Comparison of ENCODE assay signal across 9 mouse cellular contexts in the genomic region with DNA sequence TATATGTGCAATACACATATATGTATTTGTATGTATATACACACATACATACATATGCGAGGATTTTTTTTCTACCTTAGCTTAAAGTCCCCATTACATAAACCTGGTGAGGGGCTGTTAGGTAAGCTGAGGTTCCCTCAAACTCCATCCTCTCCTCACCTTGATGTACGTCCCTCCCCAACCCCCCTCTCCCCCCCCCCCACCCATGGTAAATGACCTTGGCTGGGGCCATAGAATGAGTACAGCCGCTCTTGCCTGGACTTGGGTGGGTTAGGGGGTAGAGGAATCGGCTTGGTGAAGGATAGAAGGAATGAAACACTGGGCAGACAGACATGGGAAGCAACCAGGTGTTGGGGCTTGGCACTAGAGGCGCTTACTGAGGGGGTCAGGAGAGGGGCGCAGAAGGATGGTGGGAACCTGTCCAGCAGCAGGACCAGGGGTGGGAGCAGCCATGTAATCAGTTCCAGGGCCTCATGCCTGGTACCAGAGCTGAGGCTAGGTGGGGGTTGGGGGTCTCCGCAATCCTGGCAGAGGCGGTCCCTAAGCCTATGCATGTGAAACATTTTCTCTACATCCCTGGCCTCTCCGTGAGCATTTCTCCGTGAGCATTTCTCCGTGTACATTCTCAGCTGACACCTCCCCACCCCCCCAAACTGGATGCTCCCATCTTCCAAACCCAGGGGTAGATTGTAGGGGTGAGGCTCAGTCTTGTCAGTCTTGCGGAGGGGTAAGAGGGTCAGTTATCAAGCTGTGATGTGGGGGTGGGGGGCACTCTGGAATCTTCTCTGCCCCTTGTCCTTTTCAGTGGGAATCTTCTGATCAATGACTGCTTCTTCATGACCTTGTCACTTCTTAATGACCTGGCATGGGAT. TPM values are rescaled to one million over a fixed set of nuclear protein-coding genes. Genes with fewer than 3 reads are reported as not detected.
DNase-seq lines count a peak whose midpoint lies in the region; ATAC-seq and TF ChIP-seq lines count a peak whose summit lies in the region.
"Had no signal": no experiment of that assay in that cellular context is flagged by ENCODE, and none has a peak within 500 bp of the region (broad histone marks: within the 10 kb centered on the region; RNA-seq: fewer than 3 reads in every experiment).

No protein-coding gene starts in this region.

- peak overlapping the region; percentile 79 for H3K9ac ChIP-seq in heart, embryonic 16.5 days (ENCODE audit: low read length)
- H3K9ac ChIP-seq in hindbrain, embryonic 16.5 days (ENCODE audit: low read depth, low read length) = peak overlapping the region; percentile 66

- TF ChIP-seq POLR2A in myocyte (IDR thresholded peaks at IDR 0.05; ENCODE audit: insufficient read length, low read depth) = no peak

- peak overlapping the region; percentile 78 for H3K4me2 ChIP-seq in heart, embryonic 16.5 days (ENCODE audit: low read depth, low read length)
- peak overlapping the region; percentile 58 for H3K4me2 ChIP-seq in hindbrain, embryonic 16.5 days (ENCODE audit: low read length)
- H3K4me2 ChIP-seq in myocyte (ENCODE audit: low read depth) = peak overlapping the region; percentile 48

- peak overlapping the region; percentile 64 for H3K4me3 ChIP-seq in heart, embryonic 16.5 days (ENCODE audit: low read length)
- H3K4me3 ChIP-seq in hindbrain, embryonic 16.5 days (ENCODE audit: low read length) = peak overlapping the region; percentile 49
- H3K4me3 ChIP-seq in myocyte = no peak overlapping the region

- no peaks in the 10 kb centered on the region for H3K9me3 ChIP-seq in heart, embryonic 16.5 days (replicated peaks; ENCODE audit: control insufficient read depth, low read length)
- no peaks in the 10 kb centered on the region for H3K9me3 ChIP-seq in hindbrain, embryonic 16.5 days (ENCODE audit: control insufficient read depth, low read length)

- no peak overlapping the region for H3ac ChIP-seq in myocyte (ENCODE audit: control insufficient read depth, insufficient read length)

- H3K27me3 ChIP-seq in heart, embryonic 16.5 days (ENCODE audit: control insufficient read depth, insufficient read depth, low read length) = no peaks in the 10 kb centered on the region
- H3K27me3 ChIP-seq in hindbrain, embryonic 16.5 days (replicated peaks; ENCODE audit: control insufficient read depth, insufficient read depth, low read length) = no peaks in the 10 kb centered on the region
- no peaks in the 10 kb centered on the region for H3K27me3 ChIP-seq in myocyte (ENCODE audit: control insufficient read depth, insufficient read depth, insufficient read length)

- H3K36me3 ChIP-seq in heart, embryonic 16.5 days (ENCODE audit: control insufficient read depth, insufficient read depth) = peaks cover 15% of the 10 kb centered on the region
- H3K36me3 ChIP-seq in hindbrain, embryonic 16.5 days (ENCODE audit: control insufficient read depth, insufficient read depth, low read length) = peaks cover 13% of the 10 kb centered on the region
- peaks cover 13% of the 10 kb centered on the region for H3K36me3 ChIP-seq in myocyte (ENCODE audit: control insufficient read depth, insufficient read depth)

- peak; percentile 42 for ATAC-seq in heart, embryonic 16.5 days (replicated peaks; ENCODE audit: extremely low read depth, insufficient read depth, low FRiP score)
- peak; percentile 45 for ATAC-seq in hindbrain, embryonic 16.5 days

- H3K4me1 ChIP-seq in heart, embryonic 16.5 days (ENCODE audit: control insufficient read depth, insufficient read depth, low read length) = peaks cover 12% of the 10 kb centered on the region
- peaks cover 14% of the 10 kb centered on the region for H3K4me1 ChIP-seq in hindbrain, embryonic 16.5 days (ENCODE audit: control insufficient read depth, insufficient read depth, low read depth, low read length)

- peak overlapping the region; percentile 89 for H3K27ac ChIP-seq in heart, embryonic 16.5 days (ENCODE audit: low read length)
- H3K27ac ChIP-seq in hindbrain, embryonic 16.5 days (ENCODE audit: low read depth, low read length) = peak overlapping the region; percentile 64

- H3K79me2 ChIP-seq in myocyte (ENCODE audit: control insufficient read depth, insufficient read depth) = no peaks in the 10 kb centered on the region

- 25% methylated on average over 12 of the region's 12 CpGs for WGBS in heart, embryonic 16.5 days
- 29% methylated on average over 12 of the region's 12 CpGs for WGBS in hindbrain, embryonic 16.5 days

- no peak for DNase-seq in heart, adult 18-20 months
- DNase-seq in cerebellum, postnatal 10 days = peak; percentile 79 to 80
- no peak for DNase-seq in spleen, postnatal 4 days (ENCODE audit: low spot score in 2 of 2)
- DNase-seq in thymus, adult 18-20 months = no peak
- DNase-seq in testis, postnatal 10 days (ENCODE audit: low spot score) = no peak

TF ChIP-seq in myocyte, 11 proteins besides CTCF, POLR2A, EP300 and RAD21:
- TF ChIP-seq MAX (IDR thresholded peaks at IDR 0.05; ENCODE audit: low read depth) (no peak), SRF (IDR thresholded peaks at IDR 0.05; ENCODE audit: control insufficient read depth, insufficient read length, low read depth) (no peak), MYOD1 (IDR thresholded peaks at IDR 0.05; ENCODE audit: control insufficient read depth in 1 of 3, insufficient read length in 2 of 3, low read depth in 2 of 3) (no peak), E2F4 (IDR thresholded peaks at IDR 0.05; ENCODE audit: insufficient read depth) (no peak), TCF3 (IDR thresholded peaks at IDR 0.05; ENCODE audit: insufficient read length, low read depth) (no peak), POLR2AphosphoS2 (IDR thresholded peaks at IDR 0.05; ENCODE audit: insufficient read length, low read depth) (no peak), CEBPB (IDR thresholded peaks at IDR 0.05; ENCODE audit: insufficient read depth, poor library complexity, severe bottlenecking) (no peak), USF1 (IDR thresholded peaks at IDR 0.05; ENCODE audit: low read depth) (no peak), MYOG (IDR thresholded peaks at IDR 0.05; ENCODE audit: control insufficient read depth in 1 of 3, insufficient read depth in 1 of 3, insufficient read length in 2 of 3, low read depth in 2 of 3) (no peak), REST (IDR thresholded peaks at IDR 0.05; ENCODE audit: insufficient read depth, insufficient read length) (no peak), TCF12 (IDR thresholded peaks at IDR 0.05; ENCODE audit: insufficient read depth, poor library complexity, severe bottlenecking) (no peak)

RNA-seq across cellular contexts. Expression of a gene that starts 0.8 kb away (rescaled TPM):
- polyA plus RNA-seq in heart, embryonic 16.5 days (2015; fragmentation: Nextera tagmentation; extraction: Ambion mirVana) = 11.6 and 13.9 TPM in 2 replicates
- 1 to 10 TPM; 1.8 to 2.1 TPM for total RNA-seq in heart, adult 18-20 months (2021)
- 135 TPM in 2 replicates for polyA plus RNA-seq in hindbrain, embryonic 16.5 days (2015; fragmentation: Nextera tagmentation; extraction: Ambion mirVana)
- polyA plus RNA-seq in myocyte (2012; fragmentation: generic; extraction: Trizol) = 0.28 TPM

RNA-seq across cellular contexts. Expression of a gene that starts 9.6 kb away (rescaled TPM):
- 91.8 and 92.8 TPM in 2 replicates for polyA plus RNA-seq in heart, embryonic 16.5 days (2015; fragmentation: Nextera tagmentation; extraction: Ambion mirVana)
- 10 to 100 TPM; 15.4 to 18.7 TPM for total RNA-seq in heart, adult 18-20 months (2021)
- polyA plus RNA-seq in hindbrain, embryonic 16.5 days (2015; fragmentation: Nextera tagmentation; extraction: Ambion mirVana) = 131 and 152 TPM in 2 replicates
- 77.5 TPM for polyA plus RNA-seq in myocyte (2012; fragmentation: generic; extraction: Trizol)

RNA-seq across cellular contexts. Expression of a gene that starts 19.9 kb away (rescaled TPM):
- polyA plus RNA-seq in heart, embryonic 16.5 days (2015; fragmentation: Nextera tagmentation; extraction: Ambion mirVana) = 8.7 and 9.4 TPM in 2 replicates
- 1 to 10 TPM; 1.7 to 3.4 TPM for total RNA-seq in heart, adult 18-20 months (2021)
- 12.7 and 13.9 TPM in 2 replicates for polyA plus RNA-seq in hindbrain, embryonic 16.5 days (2015; fragmentation: Nextera tagmentation; extraction: Ambion mirVana)
- 4.6 TPM for polyA plus RNA-seq in myocyte (2012; fragmentation: generic; extraction: Trizol)
- total RNA-seq: hematopoietic stem cell, adult 5-6 weeks had no signal

RNA-seq across cellular contexts. Expression of a gene that starts 37.8 kb away (rescaled TPM):
- 40.0 and 43.5 TPM in 2 replicates for polyA plus RNA-seq in heart, embryonic 16.5 days (2015; fragmentation: Nextera tagmentation; extraction: Ambion mirVana)
- total RNA-seq in heart, adult 18-20 months (2021) = 10 to 100 TPM; 28.1 to 34.4 TPM
- polyA plus RNA-seq in hindbrain, embryonic 16.5 days (2015; fragmentation: Nextera tagmentation; extraction: Ambion mirVana) = 52.7 and 57.2 TPM in 2 replicates
- 88.0 TPM for polyA plus RNA-seq in myocyte (2012; fragmentation: generic; extraction: Trizol)

RNA-seq across cellular contexts. Expression of a gene that starts 37.9 kb away (rescaled TPM):
- not detected in 2 replicates for polyA plus RNA-seq in heart, embryonic 16.5 days (2015; fragmentation: Nextera tagmentation; extraction: Ambion mirVana)
- 1 to 10 TPM; 1.8 to 1.9 TPM for total RNA-seq in heart, adult 18-20 months (2021)
- polyA plus RNA-seq in hindbrain, embryonic 16.5 days (2015; fragmentation: Nextera tagmentation; extraction: Ambion mirVana) = not detected in 2 replicates
- polyA plus RNA-seq in myocyte (2012; fragmentation: generic; extraction: Trizol) = not detected

Comparison
In these comparisons a context has a peak if more than half of its experiments do, and no peak if none do; other contexts are left out.
1. DNase-seq: peak in cerebellum, postnatal 10 days (2 of 2); none in heart, adult 18-20 months (0 of 2), spleen, postnatal 4 days (0 of 2), thymus, adult 18-20 months (0 of 2) and testis, postnatal 10 days (single experiment).
2. Peak in every context shown above with its lines, with median percentiles within 50 percentile points of each other: H3K4me2 ChIP-seq.